Mouse (Mus musculus) layer of hippocampus, postnatal 10 days (tissue): ENCODE measurements around the gene Rnd1. TPM values are rescaled to one million over a fixed set of nuclear protein-coding genes. Genes with fewer than 3 reads are reported as not detected.
A peak's percentile ranks its signal among the peaks of the same experiment; 100 is the strongest.

Experiments
- DNase-seq, 2 experiments: peaks; one replicate each; pipeline ENCODE4 v3.0.0; 2021; ENCODE audit warnings: low spot score in 2 of 2
- long read RNA-seq: library from polyadenylated mRNA; stranded (forward); transcript quantifications from one replicate; pipeline ENCODE4 v2.0.0, GENCODE M21; 2023
- total RNA-seq, 2 experiments: library from RNA; stranded (reverse); gene quantifications; 2 replicates each; pipeline ENCODE4 v1.2.3; 2021

The Rnd1 gene
- 10 to 100 TPM; 31.2 to 34.3 TPM for total RNA-seq
- long read RNA-seq, transcript Rnd1-201 (5 exons, 2,203 nt) = major isoform, 35 of 42 reads
- long read RNA-seq, partial matches to known transcripts = 3 of 42 reads
- long read RNA-seq, other reads (novel, unspliced or antisense) = 4 of 42 reads

GRCm38 (mm10) chr15:98676940-98677728 lies at the start of gene Rnd1:
Gene Rnd1, minus strand, starts transcription at chr15:98677461.
- DNase-seq = peak; percentile 74 to 82

GRCm38 (mm10) chr15:98726746-98727145 lies 49.5 kb upstream of the Rnd1 start:
- DNase-seq = no peak

- no peak for DNase-seq
Measured at GRCm38 (mm10) chr15:98726079-98726478, 48.8 kb upstream of the Rnd1 start.

GRCm38 (mm10) chr15:98724441-98724840 lies 47.2 kb upstream of the Rnd1 start:
- DNase-seq = no peak

- no peak for DNase-seq
Measured at GRCm38 (mm10) chr15:98722854-98723253, 45.6 kb upstream of the Rnd1 start.

GRCm38 (mm10) chr15:98722191-98722590 lies 44.9 kb upstream of the Rnd1 start:
- DNase-seq = no peak

GRCm38 (mm10) chr15:98717301-98717700 lies 40.0 kb upstream of the Rnd1 start:
- no peak for DNase-seq

GRCm38 (mm10) chr15:98714230-98714652 lies 37.0 kb upstream of the Rnd1 start:
- no peak for DNase-seq

GRCm38 (mm10) chr15:98710442-98710841 lies 33.2 kb upstream of the Rnd1 start:
- DNase-seq = peak; percentile 72 to 78

GRCm38 (mm10) chr15:98707766-98708372 lies 30.6 kb upstream of the Rnd1 start, which contains the start of gene Ccdc65:
Gene Ccdc65, plus strand, starts transcription at chr15:98708207.
- peak; percentile 87 to 90 for DNase-seq

GRCm38 (mm10) chr15:98704312-98704711 lies 27.1 kb upstream of the Rnd1 start:
- DNase-seq = no peak

GRCm38 (mm10) chr15:98699190-98700105 lies 22.2 kb upstream of the Rnd1 start:
- DNase-seq = peak; percentile 95 to 96

- DNase-seq = no peak
Measured at GRCm38 (mm10) chr15:98696216-98696615, 19.0 kb upstream of the Rnd1 start.

- DNase-seq = no peak
Measured at GRCm38 (mm10) chr15:98695726-98696125, 18.5 kb upstream of the Rnd1 start.

- DNase-seq = no peak
Measured at GRCm38 (mm10) chr15:98692171-98692715, 15.0 kb upstream of the Rnd1 start.

- DNase-seq = no peak
Measured at GRCm38 (mm10) chr15:98691486-98692147, 14.4 kb upstream of the Rnd1 start.

- no peak for DNase-seq
Measured at GRCm38 (mm10) chr15:98689682-98690081, 12.4 kb upstream of the Rnd1 start.

- no peak for DNase-seq
Measured at GRCm38 (mm10) chr15:98685926-98686325, 8.7 kb upstream of the Rnd1 start.

GRCm38 (mm10) chr15:98683746-98684145 lies 6.5 kb upstream of the Rnd1 start:
- no peak for DNase-seq

GRCm38 (mm10) chr15:98683177-98683576 lies 5.9 kb upstream of the Rnd1 start:
- DNase-seq = no peak
